Mouse (Mus musculus): ENCODE measurements around the gene Cpt2. TPM values are rescaled to one million over a fixed set of nuclear protein-coding genes. Genes with fewer than 3 reads are reported as not detected.
A peak's percentile ranks its signal among the peaks of the same experiment; 100 is the strongest.

The Cpt2 gene
- total RNA-seq (2017) = 17.2 and 27.9 TPM in 2 replicates

GRCm38 (mm10) chr4:107923145-107923802 lies at the start of gene Cpt2:
Gene Cpt2, minus strand, starts transcription at chr4:107923610.
- ATAC-seq (ENCODE audit: extremely low read depth, insufficient number of reproducible peaks, low FRiP score, poor library complexity, severe bottlenecking) = peak; percentile 94

GRCm38 (mm10) chr4:107971162-107971561 lies 47.8 kb upstream of the Cpt2 start:
- no peak for ATAC-seq (ENCODE audit: extremely low read depth, insufficient number of reproducible peaks, low FRiP score, poor library complexity, severe bottlenecking)

GRCm38 (mm10) chr4:107969781-107970180 lies 46.4 kb upstream of the Cpt2 start:
- no peak for ATAC-seq (ENCODE audit: extremely low read depth, insufficient number of reproducible peaks, low FRiP score, poor library complexity, severe bottlenecking)

- ATAC-seq (ENCODE audit: extremely low read depth, insufficient number of reproducible peaks, low FRiP score, poor library complexity, severe bottlenecking) = no peak
Observed at GRCm38 (mm10) chr4:107967966-107968682, 44.7 kb upstream of the Cpt2 start, which contains the start of gene Slc1a7. Gene Slc1a7, plus strand, starts transcription at chr4:107968332.

- ATAC-seq (ENCODE audit: extremely low read depth, insufficient number of reproducible peaks, low FRiP score, poor library complexity, severe bottlenecking) = no peak
Observed at GRCm38 (mm10) chr4:107966416-107967109, 43.2 kb upstream of the Cpt2 start.

- no peak for ATAC-seq (ENCODE audit: extremely low read depth, insufficient number of reproducible peaks, low FRiP score, poor library complexity, severe bottlenecking)
Observed at GRCm38 (mm10) chr4:107962792-107963191, 39.4 kb upstream of the Cpt2 start.

GRCm38 (mm10) chr4:107962044-107962732 lies 38.8 kb upstream of the Cpt2 start:
- no peak for ATAC-seq (ENCODE audit: extremely low read depth, insufficient number of reproducible peaks, low FRiP score, poor library complexity, severe bottlenecking)

- no peak for ATAC-seq (ENCODE audit: extremely low read depth, insufficient number of reproducible peaks, low FRiP score, poor library complexity, severe bottlenecking)
Observed at GRCm38 (mm10) chr4:107958487-107958886, 35.1 kb upstream of the Cpt2 start.

- ATAC-seq (ENCODE audit: extremely low read depth, insufficient number of reproducible peaks, low FRiP score, poor library complexity, severe bottlenecking) = no peak
Observed at GRCm38 (mm10) chr4:107955691-107956090, 32.3 kb upstream of the Cpt2 start.

- ATAC-seq (ENCODE audit: extremely low read depth, insufficient number of reproducible peaks, low FRiP score, poor library complexity, severe bottlenecking) = no peak
Observed at GRCm38 (mm10) chr4:107952845-107953244, 29.4 kb upstream of the Cpt2 start.

GRCm38 (mm10) chr4:107949918-107950317 lies 26.5 kb upstream of the Cpt2 start:
- ATAC-seq (ENCODE audit: extremely low read depth, insufficient number of reproducible peaks, low FRiP score, poor library complexity, severe bottlenecking) = no peak

- ATAC-seq (ENCODE audit: extremely low read depth, insufficient number of reproducible peaks, low FRiP score, poor library complexity, severe bottlenecking) = no peak
Observed at GRCm38 (mm10) chr4:107944141-107944540, 20.7 kb upstream of the Cpt2 start.

GRCm38 (mm10) chr4:107942741-107943140 lies 19.3 kb upstream of the Cpt2 start:
- ATAC-seq (ENCODE audit: extremely low read depth, insufficient number of reproducible peaks, low FRiP score, poor library complexity, severe bottlenecking) = no peak

- ATAC-seq (ENCODE audit: extremely low read depth, insufficient number of reproducible peaks, low FRiP score, poor library complexity, severe bottlenecking) = no peak
Observed at GRCm38 (mm10) chr4:107938124-107938523, 14.7 kb upstream of the Cpt2 start.

GRCm38 (mm10) chr4:107937338-107937737 lies 13.9 kb upstream of the Cpt2 start:
- ATAC-seq (ENCODE audit: extremely low read depth, insufficient number of reproducible peaks, low FRiP score, poor library complexity, severe bottlenecking) = no peak

- ATAC-seq (ENCODE audit: extremely low read depth, insufficient number of reproducible peaks, low FRiP score, poor library complexity, severe bottlenecking) = no peak
Observed at GRCm38 (mm10) chr4:107935254-107935653, 11.8 kb upstream of the Cpt2 start.

GRCm38 (mm10) chr4:107933239-107933638 lies 9.8 kb upstream of the Cpt2 start:
- no peak for ATAC-seq (ENCODE audit: extremely low read depth, insufficient number of reproducible peaks, low FRiP score, poor library complexity, severe bottlenecking)

GRCm38 (mm10) chr4:107931453-107931852 lies 8.0 kb upstream of the Cpt2 start:
- no peak for ATAC-seq (ENCODE audit: extremely low read depth, insufficient number of reproducible peaks, low FRiP score, poor library complexity, severe bottlenecking)

- ATAC-seq (ENCODE audit: extremely low read depth, insufficient number of reproducible peaks, low FRiP score, poor library complexity, severe bottlenecking) = no peak
Observed at GRCm38 (mm10) chr4:107928726-107929125, 5.3 kb upstream of the Cpt2 start.

Data from neutrophil, adult 5-6 weeks (primary cell).